Mouse (Mus musculus) cortical plate, adult 2 months (tissue): Measurements from ENCODE around the gene Thbs4.

ENCODE experiments used
- CTCF ChIP-seq: fragments of 200-500 bp; IDR thresholded peaks from 2 replicates; pipeline ENCODE4 v1.5.1; 2011; ENCODE audit warnings: mild to moderate bottlenecking, control low read depth, low read length; ENCODE audit not compliant: insufficient read depth; ENCODE audit errors: extremely low read depth
- POLR2A ChIP-seq: fragments of 200-500 bp; IDR thresholded peaks from 2 replicates; pipeline ENCODE4 v1.6.1; 2011; ENCODE audit warnings: mild to moderate bottlenecking, low read length, control low read depth; ENCODE audit not compliant: insufficient read depth; ENCODE audit errors: extremely low read depth

- TF ChIP-seq POLR2A (no peak), CTCF (no peak)
Observed at GRCm38 (mm10) chr13:92703241-92704027, 91.2 kb downstream of the Thbs4 start.
